Mouse (Mus musculus) thymus, adult 2 months (tissue): ENCODE results near the gene Glis1.

Source experiments
- CTCF ChIP-seq: fragments of 200-500 bp; IDR thresholded peaks from 2 replicates; pipeline ENCODE4 v1.5.1; 2012; ENCODE audit warnings: mild to moderate bottlenecking, control low read depth, low read length, moderate library complexity, borderline replicate concordance; ENCODE audit not compliant: control insufficient read depth, poor library complexity, insufficient read depth; ENCODE audit errors: extremely low read depth
- POLR2A ChIP-seq: fragments of 200-500 bp; IDR thresholded peaks from 2 replicates; pipeline ENCODE4 v1.6.1; 2012; ENCODE audit warnings: mild to moderate bottlenecking, low read length, control low read depth, moderate library complexity; ENCODE audit not compliant: control insufficient read depth, poor library complexity, insufficient read depth; ENCODE audit errors: extremely low read depth

DNA sequence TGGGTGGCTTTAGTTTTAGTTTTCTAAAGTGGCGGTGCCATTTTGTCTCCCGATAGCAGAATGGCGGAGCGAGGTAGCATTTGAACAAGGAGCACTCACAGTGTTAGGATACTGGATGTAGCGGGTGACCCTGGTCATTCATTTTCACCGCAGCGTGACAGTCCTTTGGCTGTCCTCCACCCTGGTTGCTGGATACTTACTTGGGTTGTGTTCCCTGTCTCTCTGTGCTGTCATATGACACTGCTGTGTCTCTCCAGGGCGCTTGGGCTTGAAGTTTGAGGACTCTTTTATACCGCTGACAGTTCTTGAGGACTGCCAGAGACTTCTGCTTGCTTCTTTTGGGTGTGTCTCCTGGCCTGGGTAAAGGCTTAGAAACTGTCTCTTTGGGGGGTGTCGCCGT, 80.6 kb downstream of the Glis1 start:
- no peak for TF ChIP-seq CTCF
- TF ChIP-seq POLR2A, result no peak
